Mouse (Mus musculus) ES-E14 (cell line): ENCODE data around the gene Erg. TPM values are rescaled to one million over a fixed set of nuclear protein-coding genes. Genes with fewer than 3 reads are reported as not detected.

Experiments
- DNase-seq: peaks from one replicate; pipeline ENCODE4 v3.0.0-alpha.2; 2013; ENCODE audit warnings: low read depth, low spot score
- H3K27ac ChIP-seq: 2 replicates; pipeline ENCODE4 v1.5.1; 2012; ENCODE audit warnings: low read depth, mild to moderate bottlenecking, low read length, moderate library complexity, mixed read lengths; ENCODE audit not compliant: poor library complexity, insufficient read depth, severe bottlenecking
- H3K36me3 ChIP-seq: 2 replicates; pipeline ENCODE4 v1.6.1; 2012; ENCODE audit warnings: mild to moderate bottlenecking, low read length, moderate library complexity, mixed read lengths; ENCODE audit not compliant: control insufficient read depth, poor library complexity, insufficient read depth, severe bottlenecking
- H3K4me1 ChIP-seq, 2 experiments: fragments of 150-350 bp in 1 of 2; sonication (generic) in 1 of 2; 2 replicates each; pipeline ENCODE4 v1.6.1; 2012; ENCODE audit warnings: low read length in 2 of 2, mild to moderate bottlenecking in 1 of 2, mixed read lengths in 1 of 2; ENCODE audit not compliant: control insufficient read depth in 2 of 2, insufficient read depth in 2 of 2, poor library complexity in 1 of 2
- H3K4me3 ChIP-seq, 2 experiments: fragments of 150-350 bp in 1 of 2; sonication (generic) in 1 of 2; 2 replicates each; pipeline ENCODE4 v1.5.1; 2012; ENCODE audit warnings: low read length in 2 of 2, low read depth in 1 of 2, mild to moderate bottlenecking in 1 of 2, mixed read lengths in 1 of 2; ENCODE audit not compliant: insufficient read depth in 1 of 2, poor library complexity in 1 of 2, severe bottlenecking in 1 of 2
- H3K9ac ChIP-seq: 2 replicates; pipeline ENCODE4 v1.6.1; 2012; ENCODE audit warnings: low read depth, mild to moderate bottlenecking, low read length, mixed read lengths; ENCODE audit not compliant: poor library complexity, insufficient read depth, severe bottlenecking
- H3K9me3 ChIP-seq: fragments of 150-350 bp; sonication (generic); 2 replicates; pipeline ENCODE4 v1.6.1; 2012; ENCODE audit warnings: low read depth, mild to moderate bottlenecking, low read length; ENCODE audit not compliant: control insufficient read depth, insufficient read depth
- CHD2 ChIP-seq: IDR thresholded peaks from 2 replicates; pipeline ENCODE4 v1.6.1; 2014; ENCODE audit warnings: mild to moderate bottlenecking, low read depth, low read length, inconsistent platforms
- HCFC1 ChIP-seq: IDR thresholded peaks from 2 replicates; pipeline ENCODE4 v1.6.1; 2012; ENCODE audit warnings: low read length, inconsistent platforms, borderline replicate concordance; ENCODE audit not compliant: insufficient read depth
- MAFK ChIP-seq: IDR thresholded peaks from 2 replicates; pipeline ENCODE4 v1.6.1; 2014; ENCODE audit warnings: mild to moderate bottlenecking, low read depth, low read length, inconsistent platforms; ENCODE audit not compliant: insufficient read depth
- ZC3H11A ChIP-seq: IDR thresholded peaks from 2 replicates; pipeline ENCODE4 v1.6.1; 2012; ENCODE audit warnings: low read depth, mild to moderate bottlenecking, inconsistent platforms, low read length, borderline replicate concordance
- ZNF384 ChIP-seq: IDR thresholded peaks from 2 replicates; pipeline ENCODE4 v1.6.1; 2012; ENCODE audit warnings: low read depth, low read length, inconsistent platforms
- in situ Hi-C, 2 experiments: fragments of 600-800 bp; cut with MboI; formaldehyde crosslinking; loops; one replicate each; pipeline ENCODE4 v1.15.1; 2025; ENCODE audit warnings: low sequenced_read_pairs in 2 of 2, inconsistent platforms in 1 of 2; ENCODE audit not compliant: unreplicated experiment in 2 of 2
- total RNA-seq: library from RNA; depleted of rRNA; stranded (reverse); fragments of 300-350 nt; gene quantifications from 2 replicates; pipeline ENCODE4 v1.2.3, GENCODE M21; 2012

Erg gene
- total RNA-seq, 1 experiment: 0.18 TPM

DNA sequence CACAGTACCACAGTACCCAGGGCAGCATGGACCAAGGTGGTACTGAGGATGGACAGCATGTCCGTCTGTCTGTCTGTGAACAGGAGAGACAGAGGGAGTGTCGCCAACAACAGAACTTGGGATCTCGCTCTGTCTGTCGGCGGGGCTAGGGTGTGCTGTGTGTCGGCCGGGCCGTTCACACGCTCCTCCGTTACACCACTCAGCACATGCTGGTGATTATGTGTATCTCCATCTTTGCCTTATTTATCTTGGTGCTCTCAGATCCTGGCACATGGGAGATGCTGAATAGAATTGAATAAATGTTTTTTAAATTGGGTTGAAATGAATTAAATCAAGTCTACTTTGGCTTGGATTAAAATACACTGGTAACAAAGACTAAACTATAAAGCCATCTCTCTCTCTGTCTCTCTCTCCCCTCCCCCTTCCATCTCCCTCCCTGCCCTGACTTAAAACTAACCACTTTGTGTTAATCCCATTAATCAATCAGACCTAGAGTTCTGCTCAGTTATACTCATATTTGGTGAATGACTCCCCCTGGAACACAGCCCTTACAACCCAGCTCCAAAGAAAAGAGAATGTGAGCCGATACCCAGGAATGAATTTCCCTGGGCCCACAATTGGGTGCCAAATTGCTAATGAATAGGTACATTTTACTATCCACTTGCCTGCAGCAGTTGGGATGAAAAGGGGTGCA lies 10.6 kb upstream of the Erg start:
- no peak overlapping the region for H3K4me3 ChIP-seq
- H3K4me1 ChIP-seq: peaks cover under 1 to 6% of the 10 kb centered on the region in 2 experiments; a peak in 1 of 4 replicates
- DNase-seq: no peak
- in situ Hi-C loops: no loop called here
- H3K9ac ChIP-seq: no peak overlapping the region
- TF ChIP-seq MAFK (no peak), HCFC1 (no peak), ZC3H11A (no peak), ZNF384 (no peak), CHD2 (no peak)
- H3K9me3 ChIP-seq: no peaks in the 10 kb centered on the region
- H3K36me3 ChIP-seq: no peaks in the 10 kb centered on the region
- no peak overlapping the region for H3K27ac ChIP-seq

- H3K36me3 ChIP-seq: no peaks in the 10 kb centered on the region
- DNase-seq: no peak
- peaks cover 0 to 3% of the 10 kb centered on the region in 2 experiments; a peak in 2 of 4 replicates for H3K4me1 ChIP-seq
- H3K9me3 ChIP-seq: no peaks in the 10 kb centered on the region
- no peak for TF ChIP-seq CHD2
- no peak for TF ChIP-seq ZC3H11A
- TF ChIP-seq ZNF384: no peak
- TF ChIP-seq MAFK: no peak
- TF ChIP-seq HCFC1: no peak
- in situ Hi-C loops: no loop called here
- no peak overlapping the region for H3K27ac ChIP-seq
- no peak overlapping the region for H3K4me3 ChIP-seq
- H3K9ac ChIP-seq: no peak overlapping the region
These were observed 2.5 kb upstream of the Erg start for GRCm38 (mm10) chr16:95588849-95589248.

DNA sequence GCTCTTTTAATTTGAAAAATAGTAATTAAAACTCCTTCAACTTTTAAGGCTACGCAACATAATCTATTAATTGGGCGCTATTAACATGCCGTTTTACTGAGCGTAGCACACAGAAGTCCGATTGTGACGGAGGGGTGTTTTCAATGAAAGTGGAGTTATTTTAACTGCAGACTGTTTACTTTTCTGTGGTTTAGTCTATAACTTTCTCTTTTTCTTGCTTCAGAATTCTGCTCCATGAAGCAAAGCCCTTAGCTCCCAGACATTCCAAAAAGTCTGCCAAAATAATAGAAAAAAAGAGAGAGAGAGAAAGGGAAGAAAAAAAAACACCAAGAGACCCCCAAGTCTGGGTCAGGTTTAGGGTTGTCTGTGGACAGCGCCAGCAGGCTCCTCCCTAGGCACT lies 333 bp upstream of the Erg start:
- Histone ChIP-seq H3K36me3 (no peaks in the 10 kb centered on the region), H3K9me3 (no peaks in the 10 kb centered on the region), H3K4me3 (no peak overlapping the region), H3K9ac (no peak overlapping the region), H3K4me1 (peaks cover 0 to 3% of the 10 kb centered on the region in 2 experiments; a peak in 2 of 4 replicates), H3K27ac (no peak overlapping the region)
- in situ Hi-C loops: no loop called here
- no peak for TF ChIP-seq ZC3H11A
- DNase-seq: no peak

- H3K36me3 ChIP-seq: no peaks in the 10 kb centered on the region
- peak; percentile 33 for DNase-seq
- TF ChIP-seq ZC3H11A (no peak), CHD2 (no peak), HCFC1 (no peak), ZNF384 (no peak), MAFK (no peak)
- in situ Hi-C loops: no loop called here
- peak overlapping the region; percentile 63 to 72 for H3K4me3 ChIP-seq
- no peaks in the 10 kb centered on the region for H3K9me3 ChIP-seq
- peak overlapping the region; percentile 20 for H3K9ac ChIP-seq
- peaks cover 0 to 3% of the 10 kb centered on the region in 2 experiments; a peak in 2 of 4 replicates for H3K4me1 ChIP-seq
- H3K27ac ChIP-seq: no peak overlapping the region
These were observed 667 bp downstream of the Erg start for GRCm38 (mm10) chr16:95585541-95586310.
